Mouse (Mus musculus) 3T3-L1 (cell line): ENCODE results near the gene AI837181.

ENCODE experiments used
- DNase-seq: peaks from one replicate; pipeline ENCODE4 v3.0.0-alpha.2; 2015; ENCODE audit warnings: low read depth, low spot score

Gene AI837181

GRCm38 (mm10) chr19:5445747-5446146 is 20.8 kb downstream of the AI837181 start:
- DNase-seq, result no peak

- DNase-seq, result peak; percentile 85
These were observed 22.8 kb downstream of the AI837181 start, which contains the start of gene Fosl1 for GRCm38 (mm10) chr19:5447515-5448353. Fosl1 (plus strand) TSS chr19:5447547.

GRCm38 (mm10) chr19:5448354-5449150 is 23.6 kb downstream of the AI837181 start:
- DNase-seq, result peak; percentile 80

GRCm38 (mm10) chr19:5449673-5450072 is 24.7 kb downstream of the AI837181 start:
- DNase-seq, result peak; percentile 65

GRCm38 (mm10) chr19:5451766-5452165 is 26.8 kb downstream of the AI837181 start:
- DNase-seq, result peak; percentile 86

GRCm38 (mm10) chr19:5455037-5455436 is 30.1 kb downstream of the AI837181 start:
- no peak for DNase-seq

GRCm38 (mm10) chr19:5455568-5455967 is 30.6 kb downstream of the AI837181 start:
- DNase-seq, result no peak

GRCm38 (mm10) chr19:5456241-5456921 is 31.4 kb downstream of the AI837181 start:
- peak; percentile 56 for DNase-seq

- peak; percentile 97 for DNase-seq
These were observed 32.2 kb downstream of the AI837181 start for GRCm38 (mm10) chr19:5456922-5457745.

- DNase-seq, result no peak
These were observed 33.0 kb downstream of the AI837181 start, which contains the start of gene Ccdc85b for GRCm38 (mm10) chr19:5457746-5458442. Ccdc85b (minus strand) TSS chr19:5457894.

GRCm38 (mm10) chr19:5459019-5459418 is 34.1 kb downstream of the AI837181 start:
- DNase-seq, result peak; percentile 80

- peak; percentile 43 for DNase-seq
These were observed 35.0 kb downstream of the AI837181 start for GRCm38 (mm10) chr19:5459896-5460295.

- peak; percentile 94 for DNase-seq
These were observed 35.5 kb downstream of the AI837181 start, which contains the start of gene Fibp for GRCm38 (mm10) chr19:5460465-5460911. Fibp (plus strand) TSS chr19:5460615.

- no peak for DNase-seq
These were observed 36.5 kb downstream of the AI837181 start for GRCm38 (mm10) chr19:5461411-5461810.

- DNase-seq, result no peak
These were observed 38.3 kb downstream of the AI837181 start for GRCm38 (mm10) chr19:5463212-5463611.

GRCm38 (mm10) chr19:5463791-5464562 is 39.0 kb downstream of the AI837181 start:
- peak; percentile 59 for DNase-seq

GRCm38 (mm10) chr19:5465037-5465436 is 40.1 kb downstream of the AI837181 start:
- no peak for DNase-seq

GRCm38 (mm10) chr19:5466916-5467500 is 42.1 kb downstream of the AI837181 start:
- DNase-seq, result peak; percentile 84

GRCm38 (mm10) chr19:5468374-5468773 is 43.4 kb downstream of the AI837181 start, which contains the start of gene Ctsw:
Ctsw (minus strand) TSS chr19:5468507.
- DNase-seq, result no peak
